Mouse (Mus musculus) ES-Bruce4 (cell line): ENCODE measurements around the gene Scp2.

Experiments
- CTCF ChIP-seq: IDR thresholded peaks from one replicate; pipeline ENCODE4 v1.8.1; 2011; ENCODE audit warnings: low read depth, low read length
- POLR2A ChIP-seq: IDR thresholded peaks from one replicate; pipeline ENCODE4 v1.8.1; 2011; ENCODE audit warnings: low read length; ENCODE audit not compliant: insufficient read depth

GRCm38 (mm10) chr4:108070723-108071122 lies 74.1 kb downstream of the Scp2 start:
- no peak for TF ChIP-seq CTCF
- no peak for TF ChIP-seq POLR2A
